Mouse (Mus musculus) embryonic facial prominence, embryonic 14.5 days (tissue): ENCODE results near the gene Wdtc1. TPM values are rescaled to one million over a fixed set of nuclear protein-coding genes. Genes with fewer than 3 reads are reported as not detected.

ENCODE experiments used
- ATAC-seq: fragments of 200-750 bp; cut with Nextera tagmentation; 2 replicates; pipeline ENCODE4 v1.8.0; 2017; ENCODE audit warnings: low read depth, moderate number of reproducible peaks, moderate TSS enrichment
- DNase-seq: peaks from one replicate; pipeline ENCODE4 v3.0.0-alpha.2; 2015; ENCODE audit warnings: low spot score
- H3K27ac ChIP-seq: fragments of 300-500 bp; sonication (generic); replicated peaks from 2 replicates; pipeline ENCODE4 v1.5.1; 2014; ENCODE audit warnings: low read depth, mild to moderate bottlenecking, low read length, moderate library complexity
- H3K27me3 ChIP-seq: fragments of 300-500 bp; sonication (generic); replicated peaks from 2 replicates; pipeline ENCODE4 v1.6.1; 2014; ENCODE audit warnings: low read length; ENCODE audit not compliant: control insufficient read depth, insufficient read depth
- H3K36me3 ChIP-seq: fragments of 300-500 bp; sonication (generic); 2 replicates; pipeline ENCODE4 v1.6.1; 2014; ENCODE audit warnings: low read length, mixed read lengths; ENCODE audit not compliant: control insufficient read depth, insufficient read depth
- H3K4me1 ChIP-seq: fragments of 300-500 bp; sonication (generic); 2 replicates; pipeline ENCODE4 v1.6.1; 2014; ENCODE audit warnings: antibody characterized with exemption, low read length; ENCODE audit not compliant: control insufficient read depth, insufficient read depth
- H3K4me2 ChIP-seq: fragments of 300-500 bp; sonication (generic); 2 replicates; pipeline ENCODE4 v1.6.1; 2014; ENCODE audit warnings: low read depth, mild to moderate bottlenecking, low read length, moderate library complexity, mixed read lengths
- H3K4me3 ChIP-seq: fragments of 300-500 bp; sonication (generic); 2 replicates; pipeline ENCODE4 v1.5.1; 2014; ENCODE audit warnings: low read depth, mild to moderate bottlenecking, low read length
- H3K9ac ChIP-seq: fragments of 300-500 bp; sonication (generic); 2 replicates; pipeline ENCODE4 v1.6.1; 2014; ENCODE audit warnings: low read depth, mild to moderate bottlenecking, low read length, moderate library complexity, mixed read lengths
- H3K9me3 ChIP-seq: fragments of 300-500 bp; sonication (generic); 2 replicates; pipeline ENCODE4 v1.6.1; 2016; ENCODE audit warnings: low read length; ENCODE audit not compliant: control insufficient read depth
- WGBS: fragments of 180-500 bp; shearing (Covaris S2); extraction: QIAGEN DNeasy Blood & Tissue Kit; methylation state at CpG from one replicate; pipeline ENCODE4 v1.1.7; 2014; 5-methylcytosine and 5-hydroxymethylcytosine counted together
- polyA plus RNA-seq: library from polyadenylated mRNA; unstranded; fragments of >200 nt; fragmentation: Nextera tagmentation; extraction: Ambion mirVana; gene quantifications from 2 replicates; pipeline ENCODE4 v1.2.1, GENCODE M21; 2014

Gene Wdtc1
- polyA plus RNA-seq, 1 experiment from 2014 or later = 17.4 TPM

GRCm38 (mm10) chr4:133291255-133291654, 62.0 kb downstream of the Wdtc1 start:
- H3K4me3 ChIP-seq = no peak overlapping the region
- H3K9ac ChIP-seq = no peak overlapping the region
- no peak overlapping the region for H3K27ac ChIP-seq
- no peak overlapping the region for H3K4me2 ChIP-seq
- no peaks in the 10 kb centered on the region for H3K9me3 ChIP-seq
- WGBS = 94% methylated on average over 1 of the region's 1 CpGs
- H3K27me3 ChIP-seq = no peaks in the 10 kb centered on the region
- DNase-seq (no peak), ATAC-seq (no peak)
- peaks cover 32% of the 10 kb centered on the region for H3K36me3 ChIP-seq
- peaks cover 10% of the 10 kb centered on the region for H3K4me1 ChIP-seq

GRCm38 (mm10) chr4:133286476-133287077, 66.7 kb downstream of the Wdtc1 start:
- Histone ChIP-seq H3K9me3 (no peaks in the 10 kb centered on the region), H3K4me1 (peaks cover 16% of the 10 kb centered on the region), H3K9ac (no peak overlapping the region), H3K27me3 (no peaks in the 10 kb centered on the region), H3K4me2 (no peak overlapping the region), H3K27ac (no peak overlapping the region), H3K4me3 (no peak overlapping the region), H3K36me3 (no peaks in the 10 kb centered on the region)
- ATAC-seq = no peak
- WGBS = 78% methylated on average over 4 of the region's 4 CpGs
- DNase-seq = no peak

GRCm38 (mm10) chr4:133285950-133286349, 67.3 kb downstream of the Wdtc1 start:
- DNase-seq (no peak), ATAC-seq (no peak)
- WGBS = 83% methylated on average over 5 of the region's 5 CpGs
- Histone ChIP-seq H3K36me3 (no peaks in the 10 kb centered on the region), H3K27ac (no peak overlapping the region), H3K4me1 (peaks cover 22% of the 10 kb centered on the region), H3K9ac (no peak overlapping the region), H3K4me2 (no peak overlapping the region), H3K9me3 (no peaks in the 10 kb centered on the region), H3K4me3 (no peak overlapping the region), H3K27me3 (no peaks in the 10 kb centered on the region)

- Histone ChIP-seq H3K9ac (no peak overlapping the region), H3K27me3 (no peaks in the 10 kb centered on the region), H3K9me3 (no peaks in the 10 kb centered on the region), H3K4me1 (peaks cover 23% of the 10 kb centered on the region), H3K4me3 (no peak overlapping the region), H3K27ac (no peak overlapping the region), H3K36me3 (no peaks in the 10 kb centered on the region), H3K4me2 (no peak overlapping the region)
- no peak for DNase-seq
- 86% methylated on average over 3 of the region's 3 CpGs for WGBS
- ATAC-seq = no peak
Observed at GRCm38 (mm10) chr4:133285299-133285698, 68.0 kb downstream of the Wdtc1 start.

- no peak for ATAC-seq
- H3K4me2 ChIP-seq = peak overlapping the region; percentile 16
- H3K36me3 ChIP-seq = no peaks in the 10 kb centered on the region
- H3K4me3 ChIP-seq = no peak overlapping the region
- no peaks in the 10 kb centered on the region for H3K27me3 ChIP-seq
- 27% methylated on average over 4 of the region's 4 CpGs for WGBS
- H3K4me1 ChIP-seq = peaks cover 31% of the 10 kb centered on the region
- H3K27ac ChIP-seq = peak overlapping the region; percentile 89
- no peaks in the 10 kb centered on the region for H3K9me3 ChIP-seq
- H3K9ac ChIP-seq = peak overlapping the region; percentile 15; the same call in 1 of the 2 replicates
- no peak for DNase-seq
Observed at GRCm38 (mm10) chr4:133282656-133283055, 70.6 kb downstream of the Wdtc1 start.

GRCm38 (mm10) chr4:133281951-133282481, 71.3 kb downstream of the Wdtc1 start:
- Histone ChIP-seq H3K36me3 (no peaks in the 10 kb centered on the region), H3K4me1 (peaks cover 31% of the 10 kb centered on the region), H3K27me3 (no peaks in the 10 kb centered on the region), H3K27ac (peak overlapping the region; percentile 89), H3K9ac (peak overlapping the region; percentile 45; the same call in 1 of the 2 replicates), H3K9me3 (no peaks in the 10 kb centered on the region), H3K4me2 (peak overlapping the region; percentile 16), H3K4me3 (no peak overlapping the region)
- 15% methylated on average over 5 of the region's 5 CpGs for WGBS
- ATAC-seq = peak; percentile 41
- DNase-seq = peak; percentile 86

- Histone ChIP-seq H3K4me3 (no peak overlapping the region), H3K9ac (peak overlapping the region; percentile 45; the same call in 1 of the 2 replicates), H3K4me1 (peaks cover 33% of the 10 kb centered on the region), H3K4me2 (0 out of 2 replicates have a peak overlapping the region, but pooled peaks have one; percentile 16), H3K9me3 (no peaks in the 10 kb centered on the region), H3K27me3 (no peaks in the 10 kb centered on the region), H3K27ac (peak overlapping the region; percentile 89), H3K36me3 (no peaks in the 10 kb centered on the region)
- 27% methylated on average over 7 of the region's 7 CpGs for WGBS
- no peak for ATAC-seq
- no peak for DNase-seq
Observed at GRCm38 (mm10) chr4:133281513-133281912, 71.8 kb downstream of the Wdtc1 start.

- DNase-seq (no peak), ATAC-seq (no peak)
- H3K9me3 ChIP-seq = no peaks in the 10 kb centered on the region
- H3K27me3 ChIP-seq = no peaks in the 10 kb centered on the region
- peak overlapping the region; percentile 72 for H3K4me2 ChIP-seq
- H3K4me3 ChIP-seq = peak overlapping the region; percentile 74
- peak overlapping the region; percentile 87 for H3K27ac ChIP-seq
- WGBS = 81% methylated on average over 3 of the region's 3 CpGs
- no peaks in the 10 kb centered on the region; the same call in 1 of the 2 replicates for H3K36me3 ChIP-seq
- peak overlapping the region; percentile 83; the same call in 1 of the 2 replicates for H3K9ac ChIP-seq
- peaks cover 45% of the 10 kb centered on the region for H3K4me1 ChIP-seq
Observed at GRCm38 (mm10) chr4:133278482-133278881, 74.8 kb downstream of the Wdtc1 start.

- Histone ChIP-seq H3K36me3 (no peaks in the 10 kb centered on the region; the same call in 1 of the 2 replicates), H3K4me1 (peaks cover 43% of the 10 kb centered on the region), H3K9me3 (no peaks in the 10 kb centered on the region), H3K4me3 (peak overlapping the region; percentile 74), H3K27ac (peak overlapping the region; percentile 87), H3K9ac (peak overlapping the region; percentile 83), H3K4me2 (peak overlapping the region; percentile 72), H3K27me3 (no peaks in the 10 kb centered on the region)
- WGBS = 16% methylated on average over 6 of the region's 6 CpGs
- no peak for DNase-seq
- no peak for ATAC-seq
Observed at GRCm38 (mm10) chr4:133278067-133278466, 75.2 kb downstream of the Wdtc1 start.
